Mouse (Mus musculus) heart, postnatal 36 days (tissue): Measurements from ENCODE around the gene Hoxd3. TPM values are rescaled to one million over a fixed set of nuclear protein-coding genes. Genes with fewer than 3 reads are reported as not detected.

Experiments used
- DNase-seq, 2 experiments: peaks; one replicate each; pipeline ENCODE4 v3.0.0; 2021 to 2022
- intact Hi-C: fragments of 180-260 bp; cut with DNase I; formaldehyde crosslinking; loops from one replicate; pipeline ENCODE4 v1.15.1; 2025
- microRNA-seq, 2 experiments: library from miRNA; unstranded; fragments of <30 nt; microRNA quantifications; one replicate each; pipeline ENCODE4 v1.2.0; 2021; ENCODE audit warnings: borderline number of aligned reads in 2 of 2
- total RNA-seq, 2 experiments: library from RNA; stranded (reverse); gene quantifications; 2 replicates each; pipeline ENCODE4 v1.2.3; 2021

Gene Hoxd3
- total RNA-seq, 2 experiments from 2014 or later: not detected

- intact Hi-C loops: no loop called here
- DNase-seq: no peak
Observed at GRCm38 (mm10) chr2:74753175-74753523, 41.4 kb downstream of the Hoxd3 start.

- intact Hi-C loops: no loop called here
- DNase-seq: no peak
Observed at GRCm38 (mm10) chr2:74753711-74754110, 42.0 kb downstream of the Hoxd3 start.

- no peak for DNase-seq
- intact Hi-C loops: no loop called here
Observed at GRCm38 (mm10) chr2:74760146-74760545, 48.4 kb downstream of the Hoxd3 start.

GRCm38 (mm10) chr2:74761941-74762340 lies 50.2 kb downstream of the Hoxd3 start:
- intact Hi-C loops: no loop called here
- DNase-seq: no peak

GRCm38 (mm10) chr2:74762522-74763244 lies 51.0 kb downstream of the Hoxd3 start, which contains the start of gene Hoxd1:
Hoxd1 (plus strand) TSS chr2:74762980.
- peak in 1 of 2 experiments; percentile 17 for DNase-seq
- intact Hi-C loops: no loop called here

- DNase-seq: peak in 1 of 2 experiments; percentile 1
- intact Hi-C loops: no loop called here
Observed at GRCm38 (mm10) chr2:74763245-74763735, 51.6 kb downstream of the Hoxd3 start.

GRCm38 (mm10) chr2:74763976-74764375 lies 52.2 kb downstream of the Hoxd3 start:
- intact Hi-C loops: no loop called here
- DNase-seq: no peak

GRCm38 (mm10) chr2:74774359-74774758 lies 62.6 kb downstream of the Hoxd3 start:
- no peak for DNase-seq
- intact Hi-C loops: no loop called here

- intact Hi-C loops: no loop called here
- no peak for DNase-seq
Observed at GRCm38 (mm10) chr2:74777536-74778275, 66.0 kb downstream of the Hoxd3 start.

GRCm38 (mm10) chr2:74781386-74781785 lies 69.7 kb downstream of the Hoxd3 start:
- DNase-seq: no peak
- intact Hi-C loops: no loop called here

- intact Hi-C loops: no loop called here
Observed at GRCm38 (mm10) chr2:74795531-74795930, 83.8 kb downstream of the Hoxd3 start.

More at GRCm38 (mm10) chr2:74795531-74795930, 83.8 kb downstream of the Hoxd3 start:
- peak; percentile 6 to 16 for DNase-seq

Small RNA genes within 50 kb of the gene (microRNA-seq; reads per million reads assigned to microRNA genes)
- gene Gm44463 (0 reads per million in 2 experiments), gene Mir10b (937 to 1,555 reads per million in 2 experiments)

Other genes starting within 250 kb of the Hoxd3 start
- gene Lnpk, start 132.5 kb upstream of the Hoxd3 start, total RNA-seq: 10 to 100 TPM; 19.4 to 19.9 TPM
- not detected for gene Evx2, start 52.4 kb upstream of the Hoxd3 start, total RNA-seq
- not detected for gene Hoxd13, start 43.6 kb upstream of the Hoxd3 start, total RNA-seq
- not detected for gene Hoxd12, start 36.9 kb upstream of the Hoxd3 start, total RNA-seq
- gene Hoxd11, start 32.4 kb upstream of the Hoxd3 start, total RNA-seq: not detected
- gene Hoxd10, start 20.0 kb upstream of the Hoxd3 start, total RNA-seq: under 1 TPM in 1 of 2 experiments, not detected in 1; 0.22 TPM
- under 1 TPM; 0.36 to 0.41 TPM for gene Hoxd9, start 14.2 kb upstream of the Hoxd3 start, total RNA-seq
- gene Hoxd8, start 7.3 kb upstream of the Hoxd3 start, total RNA-seq: 1 to 10 TPM; 1.1 to 1.3 TPM
- under 1 TPM; 0.19 to 0.28 TPM for gene Hoxd4, start within 50 bp of the Hoxd3 start, total RNA-seq
- gene Gm28230, start 14.8 kb downstream of the Hoxd3 start, total RNA-seq: not detected
- not detected for gene Hoxd1, start 51.1 kb downstream of the Hoxd3 start, total RNA-seq
- gene Mtx2, start 113.9 kb downstream of the Hoxd3 start, total RNA-seq: 100 to 1,000 TPM; 115 to 121 TPM